Mouse (Mus musculus) forebrain, embryonic 14.5 days (tissue): ENCODE results near the gene Frat2. TPM values are rescaled to one million over a fixed set of nuclear protein-coding genes. Genes with fewer than 3 reads are reported as not detected.
"Not testable (repeated sequence)": the region's sequence is repeated elsewhere in the genome, so short reads cannot be mapped to it uniquely, and the experiment has no call there.

ENCODE experiments used
- ATAC-seq: fragments of 200-750 bp; cut with Nextera tagmentation; 2 replicates; pipeline ENCODE4 v1.8.0; 2017; ENCODE audit warnings: mild to moderate bottlenecking, moderate library complexity
- DNase-seq: peaks from one replicate; pipeline ENCODE4 v3.0.0-alpha.2; 2015; ENCODE audit warnings: low spot score
- H3K27ac ChIP-seq: fragments of 300-500 bp; sonication (generic); 2 replicates; pipeline ENCODE4 v1.5.1; 2014; ENCODE audit warnings: low read depth, mild to moderate bottlenecking, control low read depth, low read length, moderate library complexity
- H3K27me3 ChIP-seq: fragments of 300-500 bp; sonication (generic); replicated peaks from 2 replicates; pipeline ENCODE4 v1.6.1; 2014; ENCODE audit warnings: low read length, control low read depth, mixed read lengths; ENCODE audit not compliant: control insufficient read depth, insufficient read depth
- H3K36me3 ChIP-seq: fragments of 300-500 bp; sonication (generic); 2 replicates; pipeline ENCODE4 v1.6.1; 2014; ENCODE audit warnings: low read length, control low read depth; ENCODE audit not compliant: control insufficient read depth, insufficient read depth
- H3K4me1 ChIP-seq: fragments of 300-500 bp; sonication (generic); 2 replicates; pipeline ENCODE4 v1.6.1; 2014; ENCODE audit warnings: antibody characterized with exemption, low read length, control low read depth; ENCODE audit not compliant: control insufficient read depth, insufficient read depth
- H3K4me2 ChIP-seq: fragments of 300-500 bp; sonication (generic); 2 replicates; pipeline ENCODE4 v1.6.1; 2014; ENCODE audit warnings: mild to moderate bottlenecking, control low read depth, low read length
- H3K4me3 ChIP-seq: fragments of 300-500 bp; sonication (generic); 2 replicates; pipeline ENCODE4 v1.5.1; 2014; ENCODE audit warnings: low read depth, low read length, control low read depth
- H3K9ac ChIP-seq: fragments of 300-500 bp; sonication (generic); 2 replicates; pipeline ENCODE4 v1.6.1; 2014; ENCODE audit warnings: mild to moderate bottlenecking, low read length, control low read depth, moderate library complexity
- H3K9me3 ChIP-seq: fragments of 300-500 bp; sonication (generic); replicated peaks from 2 replicates; pipeline ENCODE4 v1.6.1; 2016; ENCODE audit warnings: low read length, control low read depth, mixed read lengths; ENCODE audit not compliant: control insufficient read depth
- WGBS: fragments of 180-500 bp; shearing (Covaris S2); extraction: QIAGEN DNeasy Blood & Tissue Kit; methylation state at CpG from one replicate; pipeline ENCODE4 v1.1.7; 2014; 5-methylcytosine and 5-hydroxymethylcytosine counted together
- polyA plus RNA-seq: library from polyadenylated mRNA; unstranded; fragments of >200 nt; fragmentation: Nextera tagmentation; extraction: Ambion mirVana; gene quantifications from 2 replicates; pipeline ENCODE4 v1.2.1, GENCODE M21; 2014

Frat2 gene
- polyA plus RNA-seq, 1 experiment from 2014 or later: 8.6 TPM

GRCm38 (mm10) chr19:41872285-41872684, 24.4 kb upstream of the Frat2 start:
- H3K36me3 ChIP-seq: peaks cover 91% of the 10 kb centered on the region
- DNase-seq: no peak
- no peak overlapping the region for H3K4me2 ChIP-seq
- ATAC-seq: no peak
- H3K9me3 ChIP-seq: no peaks in the 10 kb centered on the region
- no peaks in the 10 kb centered on the region for H3K27me3 ChIP-seq
- WGBS: 88% methylated on average over 2 of the region's 2 CpGs
- H3K4me3 ChIP-seq: no peak overlapping the region
- no peak overlapping the region for H3K27ac ChIP-seq
- H3K4me1 ChIP-seq: no peaks in the 10 kb centered on the region
- H3K9ac ChIP-seq: no peak overlapping the region

- not testable (repeated sequence) for H3K27me3 ChIP-seq, H3K9ac ChIP-seq, DNase-seq, H3K27ac ChIP-seq, H3K4me2 ChIP-seq, H3K4me1 ChIP-seq, H3K4me3 ChIP-seq, ATAC-seq, H3K9me3 ChIP-seq
- 79% methylated on average over 5 of the region's 5 CpGs for WGBS
- peaks cover 82% of the 10 kb centered on the region for H3K36me3 ChIP-seq
Measured at GRCm38 (mm10) chr19:41869946-41870345, 22.0 kb upstream of the Frat2 start.

- 92% methylated on average over 5 of the region's 5 CpGs for WGBS
- no peak for ATAC-seq
Measured at GRCm38 (mm10) chr19:41869296-41869695, 21.4 kb upstream of the Frat2 start.

GRCm38 (mm10) chr19:41866707-41867106, 18.8 kb upstream of the Frat2 start:
- no peak overlapping the region for H3K4me2 ChIP-seq
- ATAC-seq (no peak), DNase-seq (no peak)
- H3K4me1 ChIP-seq: no peaks in the 10 kb centered on the region
- no peaks in the 10 kb centered on the region for H3K9me3 ChIP-seq
- H3K27me3 ChIP-seq: no peaks in the 10 kb centered on the region
- no peak overlapping the region for H3K9ac ChIP-seq
- WGBS: 85% methylated on average over 8 of the region's 8 CpGs
- H3K4me3 ChIP-seq: no peak overlapping the region
- no peak overlapping the region for H3K27ac ChIP-seq
- peaks cover 70% of the 10 kb centered on the region for H3K36me3 ChIP-seq

More at GRCm38 (mm10) chr19:41869296-41869695, 21.4 kb upstream of the Frat2 start:
- H3K4me3 ChIP-seq: no peak overlapping the region
- H3K36me3 ChIP-seq: peaks cover 81% of the 10 kb centered on the region
- H3K27me3 ChIP-seq: no peaks in the 10 kb centered on the region
- H3K4me1 ChIP-seq: no peaks in the 10 kb centered on the region
- H3K9me3 ChIP-seq: no peaks in the 10 kb centered on the region
- no peak for DNase-seq
- H3K4me2 ChIP-seq: no peak overlapping the region
- no peak overlapping the region for H3K27ac ChIP-seq
- H3K9ac ChIP-seq: no peak overlapping the region

GRCm38 (mm10) chr19:41857816-41858310, 9.9 kb upstream of the Frat2 start:
- Histone ChIP-seq H3K4me2 (no peak overlapping the region), H3K4me3 (no peak overlapping the region), H3K27me3 (no peaks in the 10 kb centered on the region), H3K4me1 (no peaks in the 10 kb centered on the region), H3K9ac (no peak overlapping the region), H3K27ac (no peak overlapping the region), H3K36me3 (0 out of 2 replicates have a peak, but pooled peaks cover 8% of the 10 kb centered on the region), H3K9me3 (no peaks in the 10 kb centered on the region)
- ATAC-seq: no peak
- no peak for DNase-seq
- WGBS: 79% methylated on average over 3 of the region's 3 CpGs

- no peaks in the 10 kb centered on the region for H3K9me3 ChIP-seq
Measured at GRCm38 (mm10) chr19:41857086-41857762, 9.3 kb upstream of the Frat2 start.

GRCm38 (mm10) chr19:41852423-41852822, 4.5 kb upstream of the Frat2 start:
- 92% methylated on average over 4 of the region's 4 CpGs for WGBS
- DNase-seq (no peak), ATAC-seq (no peak)
- no peaks in the 10 kb centered on the region for H3K36me3 ChIP-seq
- no peak overlapping the region for H3K4me2 ChIP-seq
- no peak overlapping the region for H3K27ac ChIP-seq
- H3K9ac ChIP-seq: no peak overlapping the region
- no peaks in the 10 kb centered on the region for H3K27me3 ChIP-seq
- peaks cover 23% of the 10 kb centered on the region for H3K4me1 ChIP-seq
- no peaks in the 10 kb centered on the region for H3K9me3 ChIP-seq
- H3K4me3 ChIP-seq: no peak overlapping the region

More at GRCm38 (mm10) chr19:41857086-41857762, 9.3 kb upstream of the Frat2 start:
- no peaks in the 10 kb centered on the region for H3K27me3 ChIP-seq
- no peak overlapping the region for H3K9ac ChIP-seq
- ATAC-seq: no peak
- no peak overlapping the region for H3K27ac ChIP-seq
- H3K36me3 ChIP-seq: 0 out of 2 replicates have a peak, but pooled peaks cover 2% of the 10 kb centered on the region
- DNase-seq: no peak
- H3K4me3 ChIP-seq: no peak overlapping the region
- no peaks in the 10 kb centered on the region for H3K4me1 ChIP-seq
- H3K4me2 ChIP-seq: no peak overlapping the region
- 92% methylated on average over 5 of the region's 5 CpGs for WGBS

GRCm38 (mm10) chr19:41850719-41851543, 3.0 kb upstream of the Frat2 start:
- peak; percentile 74 for DNase-seq
- 9% methylated on average over 14 of the region's 14 CpGs for WGBS

More at GRCm38 (mm10) chr19:41850719-41851543, 3.0 kb upstream of the Frat2 start:
- Histone ChIP-seq H3K4me2 (peak overlapping the region; percentile 27), H3K27me3 (no peaks in the 10 kb centered on the region), H3K4me1 (peaks cover 31% of the 10 kb centered on the region), H3K36me3 (no peaks in the 10 kb centered on the region), H3K4me3 (0 out of 2 replicates have a peak overlapping the region, but pooled peaks have one; percentile 0), H3K9me3 (no peaks in the 10 kb centered on the region), H3K27ac (peak overlapping the region; percentile 89), H3K9ac (peak overlapping the region; percentile 38)
- ATAC-seq: no peak
